Mouse (Mus musculus): ENCODE results near the gene Uck1. TPM values are rescaled to one million over a fixed set of nuclear protein-coding genes. Genes with fewer than 3 reads are reported as not detected.

Gene Uck1
- polyA plus RNA-seq, 1 experiment, result 32.1 TPM

DNA sequence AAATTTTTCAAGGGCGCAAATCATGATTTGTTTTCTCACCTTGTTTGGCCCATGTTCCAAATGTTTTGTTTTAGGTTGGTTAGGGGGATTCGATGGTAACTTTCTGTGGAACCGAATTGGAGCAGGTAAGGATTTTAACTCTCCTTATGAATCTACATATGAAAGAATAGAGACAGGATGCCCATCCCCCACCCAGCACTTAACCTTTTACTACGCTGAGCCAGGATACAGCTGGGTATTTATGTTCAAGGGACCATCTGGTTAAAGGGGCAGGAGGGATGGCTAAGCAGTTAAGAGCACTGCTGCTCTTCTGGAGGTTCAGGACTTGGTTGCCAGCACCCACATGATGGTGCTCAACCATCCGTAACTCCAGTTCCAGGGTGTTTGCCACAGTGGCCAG lies 19.4 kb downstream of the Uck1 start:
- Histone ChIP-seq H3K79me2 (ENCODE audit: control insufficient read depth, insufficient read depth) (no peaks in the 10 kb centered on the region), H3K4me3 (no peak overlapping the region), H3K36me3 (ENCODE audit: control insufficient read depth, insufficient read depth) (no peaks in the 10 kb centered on the region), H3K27me3 (ENCODE audit: control insufficient read depth, insufficient read depth, insufficient read length) (no peaks in the 10 kb centered on the region), H3K4me2 (ENCODE audit: low read depth) (no peak overlapping the region), H3ac (ENCODE audit: control insufficient read depth, insufficient read length) (no peak overlapping the region)
- TF ChIP-seq E2F4 (IDR thresholded peaks at IDR 0.05; ENCODE audit: insufficient read depth) (no peak), MYOD1 (IDR thresholded peaks at IDR 0.05; ENCODE audit: control insufficient read depth in 1 of 3, insufficient read length in 2 of 3, low read depth in 2 of 3) (no peak), TCF3 (IDR thresholded peaks at IDR 0.05; ENCODE audit: insufficient read length, low read depth) (no peak), POLR2AphosphoS2 (IDR thresholded peaks at IDR 0.05; ENCODE audit: insufficient read length, low read depth) (no peak), POLR2A (IDR thresholded peaks at IDR 0.05; ENCODE audit: insufficient read length, low read depth) (no peak), USF1 (IDR thresholded peaks at IDR 0.05; ENCODE audit: low read depth) (no peak), SRF (IDR thresholded peaks at IDR 0.05; ENCODE audit: control insufficient read depth, insufficient read length, low read depth) (no peak), MAX (IDR thresholded peaks at IDR 0.05; ENCODE audit: low read depth) (no peak), CEBPB (IDR thresholded peaks at IDR 0.05; ENCODE audit: insufficient read depth, poor library complexity, severe bottlenecking) (no peak), REST (IDR thresholded peaks at IDR 0.05; ENCODE audit: insufficient read depth, insufficient read length) (no peak), TCF12 (IDR thresholded peaks at IDR 0.05; ENCODE audit: insufficient read depth, poor library complexity, severe bottlenecking) (no peak), MYOG (IDR thresholded peaks at IDR 0.05; ENCODE audit: control insufficient read depth in 1 of 3, insufficient read depth in 1 of 3, insufficient read length in 2 of 3, low read depth in 2 of 3) (no peak)

DNA sequence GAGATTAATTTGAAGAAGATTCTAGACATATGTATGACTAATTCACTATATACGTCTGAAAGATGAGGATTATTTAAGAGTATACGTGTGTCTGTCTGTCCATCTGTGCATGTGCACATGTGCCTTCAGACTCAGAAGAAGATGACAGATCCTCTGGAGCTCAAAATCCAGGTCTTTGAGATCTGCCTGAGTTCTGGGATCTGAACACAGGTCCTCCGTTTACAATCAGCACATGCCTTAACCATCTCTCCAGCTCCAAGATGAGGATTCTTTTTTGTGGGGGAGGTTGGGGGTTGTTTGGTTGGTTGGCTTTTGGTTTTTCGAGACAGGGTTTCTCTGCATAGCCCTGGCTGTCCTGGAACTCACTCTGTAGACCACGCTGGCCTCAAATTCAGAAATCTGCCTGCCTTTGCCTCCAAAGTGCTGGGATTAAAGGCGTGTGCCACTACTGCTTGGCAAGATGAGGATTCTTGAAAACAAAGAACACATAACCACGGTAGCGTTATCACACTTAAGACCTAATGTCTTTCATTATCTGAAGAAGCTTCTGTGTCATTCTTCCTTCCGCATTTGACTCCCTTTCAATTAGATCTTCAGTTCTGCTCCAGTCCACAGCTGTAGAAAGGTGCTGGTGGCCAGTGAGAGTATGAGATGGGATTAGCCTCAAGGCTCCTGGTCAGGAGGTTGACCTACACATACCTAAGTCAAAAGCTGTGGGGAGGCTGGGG lies 21.1 kb downstream of the Uck1 start:
- H3K4me2 ChIP-seq (ENCODE audit: low read depth), result no peak overlapping the region
- H3K79me2 ChIP-seq (ENCODE audit: control insufficient read depth, insufficient read depth), result no peaks in the 10 kb centered on the region
- no peaks in the 10 kb centered on the region for H3K36me3 ChIP-seq (ENCODE audit: control insufficient read depth, insufficient read depth)
- TF ChIP-seq TCF12 (IDR thresholded peaks at IDR 0.05; ENCODE audit: insufficient read depth, poor library complexity, severe bottlenecking) (no peak), REST (IDR thresholded peaks at IDR 0.05; ENCODE audit: insufficient read depth, insufficient read length) (no peak), USF1 (IDR thresholded peaks at IDR 0.05; ENCODE audit: low read depth) (no peak), MAX (IDR thresholded peaks at IDR 0.05; ENCODE audit: low read depth) (no peak), POLR2A (IDR thresholded peaks at IDR 0.05; ENCODE audit: insufficient read length, low read depth) (no peak), CEBPB (IDR thresholded peaks at IDR 0.05; ENCODE audit: insufficient read depth, poor library complexity, severe bottlenecking) (no peak), POLR2AphosphoS2 (IDR thresholded peaks at IDR 0.05; ENCODE audit: insufficient read length, low read depth) (no peak), MYOD1 (IDR thresholded peaks at IDR 0.05; ENCODE audit: control insufficient read depth in 1 of 3, insufficient read length in 2 of 3, low read depth in 2 of 3) (no peak), E2F4 (IDR thresholded peaks at IDR 0.05; ENCODE audit: insufficient read depth) (no peak)
- no peak overlapping the region for H3K4me3 ChIP-seq
- no peaks in the 10 kb centered on the region for H3K27me3 ChIP-seq (ENCODE audit: control insufficient read depth, insufficient read depth, insufficient read length)
- H3ac ChIP-seq (ENCODE audit: control insufficient read depth, insufficient read length), result no peak overlapping the region

DNA sequence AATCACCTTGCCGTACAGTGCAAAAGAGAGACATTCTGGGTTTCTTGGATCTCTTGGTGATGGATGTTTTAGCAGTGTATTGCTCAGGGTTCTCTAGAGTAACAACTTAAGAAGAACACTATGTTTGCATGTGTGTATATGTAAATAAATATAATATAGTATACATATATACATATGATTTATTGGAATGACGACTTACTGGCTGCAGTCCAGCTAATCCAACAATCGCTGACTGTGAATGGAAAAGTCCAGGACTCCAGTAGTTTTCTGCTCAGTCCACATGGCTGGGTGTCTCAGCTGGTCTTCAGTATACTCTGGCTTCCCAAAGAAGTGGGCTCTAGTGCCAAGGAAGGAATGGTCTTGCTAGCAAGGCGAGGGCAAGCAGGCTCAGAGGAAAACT lies 22.4 kb downstream of the Uck1 start:
- no peaks in the 10 kb centered on the region for H3K27me3 ChIP-seq (ENCODE audit: control insufficient read depth, insufficient read depth, insufficient read length)
- peak overlapping the region; percentile 95 for H3K4me2 ChIP-seq (ENCODE audit: low read depth)
- H3ac ChIP-seq (ENCODE audit: control insufficient read depth, insufficient read length), result no peak overlapping the region
- TF ChIP-seq TCF3 (IDR thresholded peaks at IDR 0.05; ENCODE audit: insufficient read length, low read depth) (no peak), SRF (IDR thresholded peaks at IDR 0.05; ENCODE audit: control insufficient read depth, insufficient read length, low read depth) (no peak), REST (IDR thresholded peaks at IDR 0.05; ENCODE audit: insufficient read depth, insufficient read length) (no peak), TCF12 (IDR thresholded peaks at IDR 0.05; ENCODE audit: insufficient read depth, poor library complexity, severe bottlenecking) (no peak), POLR2A (IDR thresholded peaks at IDR 0.05; ENCODE audit: insufficient read length, low read depth) (no peak), MYOD1 (IDR thresholded peaks at IDR 0.05; ENCODE audit: control insufficient read depth in 1 of 3, insufficient read length in 2 of 3, low read depth in 2 of 3) (no peak), MYOG (IDR thresholded peaks at IDR 0.05; ENCODE audit: control insufficient read depth in 1 of 3, insufficient read depth in 1 of 3, insufficient read length in 2 of 3, low read depth in 2 of 3) (no peak), E2F4 (IDR thresholded peaks at IDR 0.05; ENCODE audit: insufficient read depth) (no peak), MAX (IDR thresholded peaks at IDR 0.05; ENCODE audit: low read depth) (no peak), USF1 (IDR thresholded peaks at IDR 0.05; ENCODE audit: low read depth) (no peak), CEBPB (IDR thresholded peaks at IDR 0.05; ENCODE audit: insufficient read depth, poor library complexity, severe bottlenecking) (no peak), POLR2AphosphoS2 (IDR thresholded peaks at IDR 0.05; ENCODE audit: insufficient read length, low read depth) (no peak)
- H3K36me3 ChIP-seq (ENCODE audit: control insufficient read depth, insufficient read depth), result peaks cover 11% of the 10 kb centered on the region
- H3K79me2 ChIP-seq (ENCODE audit: control insufficient read depth, insufficient read depth), result no peaks in the 10 kb centered on the region
- peak overlapping the region; percentile 86 for H3K4me3 ChIP-seq

- no peak for TF ChIP-seq TCF3 (IDR thresholded peaks at IDR 0.05; ENCODE audit: insufficient read length, low read depth)
- TF ChIP-seq MYOG (IDR thresholded peaks at IDR 0.05; ENCODE audit: control insufficient read depth in 1 of 3, insufficient read depth in 1 of 3, insufficient read length in 2 of 3, low read depth in 2 of 3), result no peak
- TF ChIP-seq CEBPB (IDR thresholded peaks at IDR 0.05; ENCODE audit: insufficient read depth, poor library complexity, severe bottlenecking), result no peak
- TF ChIP-seq REST (IDR thresholded peaks at IDR 0.05; ENCODE audit: insufficient read depth, insufficient read length), result no peak
- TF ChIP-seq MAX (IDR thresholded peaks at IDR 0.05; ENCODE audit: low read depth), result no peak
- TF ChIP-seq SRF (IDR thresholded peaks at IDR 0.05; ENCODE audit: control insufficient read depth, insufficient read length, low read depth), result no peak
- TF ChIP-seq TCF12 (IDR thresholded peaks at IDR 0.05; ENCODE audit: insufficient read depth, poor library complexity, severe bottlenecking), result no peak
- no peak for TF ChIP-seq POLR2A (IDR thresholded peaks at IDR 0.05; ENCODE audit: insufficient read length, low read depth)
- TF ChIP-seq E2F4 (IDR thresholded peaks at IDR 0.05; ENCODE audit: insufficient read depth), result no peak
- no peak for TF ChIP-seq POLR2AphosphoS2 (IDR thresholded peaks at IDR 0.05; ENCODE audit: insufficient read length, low read depth)
- no peak for TF ChIP-seq USF1 (IDR thresholded peaks at IDR 0.05; ENCODE audit: low read depth)
- TF ChIP-seq MYOD1 (IDR thresholded peaks at IDR 0.05; ENCODE audit: control insufficient read depth in 1 of 3, insufficient read length in 2 of 3, low read depth in 2 of 3), result no peak
Observed at GRCm38 (mm10) chr2:32236760-32237487, 23.0 kb downstream of the Uck1 start.

More at GRCm38 (mm10) chr2:32236760-32237487, 23.0 kb downstream of the Uck1 start:
- peaks cover 13% of the 10 kb centered on the region for H3K36me3 ChIP-seq (ENCODE audit: control insufficient read depth, insufficient read depth)
- H3K4me2 ChIP-seq (ENCODE audit: low read depth), result peak overlapping the region; percentile 95
- H3K27me3 ChIP-seq (ENCODE audit: control insufficient read depth, insufficient read depth, insufficient read length), result no peaks in the 10 kb centered on the region
- peak overlapping the region; percentile 86 for H3K4me3 ChIP-seq
- no peaks in the 10 kb centered on the region for H3K79me2 ChIP-seq (ENCODE audit: control insufficient read depth, insufficient read depth)
- peak overlapping the region; percentile 27 for H3ac ChIP-seq (ENCODE audit: control insufficient read depth, insufficient read length)

Data from myocyte (in vitro differentiated cells).